Mouse (Mus musculus) hindbrain, embryonic 10.5 days (tissue): ENCODE data around the gene Tbpl2. TPM values are rescaled to one million over a fixed set of nuclear protein-coding genes. Genes with fewer than 3 reads are reported as not detected.

Source experiments
- polyA plus RNA-seq: library from polyadenylated mRNA; unstranded; fragments of >200 nt; fragmentation: Nextera tagmentation; extraction: Ambion mirVana; gene quantifications from 2 replicates; pipeline ENCODE4 v1.2.1, GENCODE M21; 2016

Tbpl2 gene
- polyA plus RNA-seq, 1 experiment from 2014 or later: not detected

Other genes with a start within 250 kb of the Tbpl2 start
- gene Hnmt, start 47.2 kb downstream of the Tbpl2 start, polyA plus RNA-seq: 1.2 and 2.7 TPM in 2 replicates
- gene Il1f8, start 56.6 kb upstream of the Tbpl2 start, polyA plus RNA-seq: not detected in 2 replicates
- gene Il1f9, start 89.9 kb upstream of the Tbpl2 start, polyA plus RNA-seq: not detected in 2 replicates
- gene Il1f6, start 118.8 kb upstream of the Tbpl2 start, polyA plus RNA-seq: not detected in 2 replicates
- gene Il1f5, start 180.4 kb upstream of the Tbpl2 start, polyA plus RNA-seq: not detected in 2 replicates
- not detected in 2 replicates for gene Il1f10, start 194.6 kb upstream of the Tbpl2 start, polyA plus RNA-seq
- 0.08 TPM in 1 of 2 replicates, not detected in the other for gene Il1rn, start 240.3 kb upstream of the Tbpl2 start, polyA plus RNA-seq